Mouse (Mus musculus): ENCODE measurements around the gene Khdc4. TPM values are rescaled to one million over a fixed set of nuclear protein-coding genes. Genes with fewer than 3 reads are reported as not detected.
A peak's percentile ranks its signal among the peaks of the same experiment; 100 is the strongest.

Gene Khdc4
- polyA plus RNA-seq, 1 experiment from 2014 or later: 84.4 TPM

GRCm38 (mm10) chr3:88762401-88762831, 76.8 kb downstream of the Khdc4 start:
- 31% methylated on average over 6 of the region's 6 CpGs for WGBS
- Histone ChIP-seq H3K27ac (ENCODE audit: low read length) (peak overlapping the region; percentile 18; the same call in 1 of the 2 replicates), H3K9me3 (replicated peaks; ENCODE audit: control insufficient read depth, low read length, poor library complexity, severe bottlenecking) (no peaks in the 10 kb centered on the region), H3K27me3 (ENCODE audit: control insufficient read depth, insufficient read depth, low read depth, low read length) (no peaks in the 10 kb centered on the region), H3K36me3 (ENCODE audit: control insufficient read depth, insufficient read depth, low read length) (peaks cover 15% of the 10 kb centered on the region), H3K4me1 (ENCODE audit: control insufficient read depth, insufficient read depth, low read length) (peaks cover 19% of the 10 kb centered on the region), H3K9ac (ENCODE audit: low read depth, low read length) (no peak overlapping the region), H3K4me2 (ENCODE audit: low read length) (no peak overlapping the region), H3K4me3 (ENCODE audit: low read depth, low read length) (no peak overlapping the region)
- no peak for ATAC-seq

Other genes with a start within 250 kb of the Khdc4 start
- gene Sema4a, start 224.6 kb upstream of the Khdc4 start, polyA plus RNA-seq (2015; fragmentation: Nextera tagmentation; extraction: Ambion mirVana): 42.5 and 44.0 TPM in 2 replicates
- 51.0 and 59.7 TPM in 2 replicates for gene Lmna, start 175.8 kb upstream of the Khdc4 start, polyA plus RNA-seq (2015; fragmentation: Nextera tagmentation; extraction: Ambion mirVana)
- gene Mex3a, start 153.4 kb upstream of the Khdc4 start, polyA plus RNA-seq (2015; fragmentation: Nextera tagmentation; extraction: Ambion mirVana): 28.6 and 33.0 TPM in 2 replicates
- gene Rab25, start 137.5 kb upstream of the Khdc4 start, polyA plus RNA-seq (2015; fragmentation: Nextera tagmentation; extraction: Ambion mirVana): 0.69 TPM in 1 of 2 replicates, not detected in the other
- 181 and 193 TPM in 2 replicates for gene Lamtor2, start 132.7 kb upstream of the Khdc4 start, polyA plus RNA-seq (2015; fragmentation: Nextera tagmentation; extraction: Ambion mirVana)
- 39.8 and 41.3 TPM in 2 replicates for gene Ubqln4, start 132.0 kb upstream of the Khdc4 start, polyA plus RNA-seq (2015; fragmentation: Nextera tagmentation; extraction: Ambion mirVana)
- 127 and 144 TPM in 2 replicates for gene Ssr2, start 109.9 kb upstream of the Khdc4 start, polyA plus RNA-seq (2015; fragmentation: Nextera tagmentation; extraction: Ambion mirVana)
- 104 and 131 TPM in 2 replicates for gene Arhgef2, start 79.8 kb upstream of the Khdc4 start, polyA plus RNA-seq (2015; fragmentation: Nextera tagmentation; extraction: Ambion mirVana)
- gene Rxfp4, start 32.7 kb upstream of the Khdc4 start, polyA plus RNA-seq (2015; fragmentation: Nextera tagmentation; extraction: Ambion mirVana): not detected in 2 replicates
- 59.4 and 65.6 TPM in 2 replicates for gene Rit1, start 31.0 kb downstream of the Khdc4 start, polyA plus RNA-seq (2015; fragmentation: Nextera tagmentation; extraction: Ambion mirVana)
- 217 and 225 TPM in 2 replicates for gene Syt11, start 89.4 kb downstream of the Khdc4 start, polyA plus RNA-seq (2015; fragmentation: Nextera tagmentation; extraction: Ambion mirVana)
- 13.7 and 14.2 TPM in 2 replicates for gene Gon4l, start 149.4 kb downstream of the Khdc4 start, polyA plus RNA-seq (2015; fragmentation: Nextera tagmentation; extraction: Ambion mirVana)
- 46.9 and 51.2 TPM in 2 replicates for gene Msto1, start 228.2 kb downstream of the Khdc4 start, polyA plus RNA-seq (2015; fragmentation: Nextera tagmentation; extraction: Ambion mirVana)

Measured in midbrain, embryonic 16.5 days (tissue).